Mouse (Mus musculus): ENCODE measurements around the gene Tns1. TPM values are rescaled to one million over a fixed set of nuclear protein-coding genes. Genes with fewer than 3 reads are reported as not detected.
A peak's percentile ranks its signal among the peaks of the same experiment; 100 is the strongest.

Tns1 gene
- polyA plus RNA-seq, 1 experiment = 111 TPM

DNA sequence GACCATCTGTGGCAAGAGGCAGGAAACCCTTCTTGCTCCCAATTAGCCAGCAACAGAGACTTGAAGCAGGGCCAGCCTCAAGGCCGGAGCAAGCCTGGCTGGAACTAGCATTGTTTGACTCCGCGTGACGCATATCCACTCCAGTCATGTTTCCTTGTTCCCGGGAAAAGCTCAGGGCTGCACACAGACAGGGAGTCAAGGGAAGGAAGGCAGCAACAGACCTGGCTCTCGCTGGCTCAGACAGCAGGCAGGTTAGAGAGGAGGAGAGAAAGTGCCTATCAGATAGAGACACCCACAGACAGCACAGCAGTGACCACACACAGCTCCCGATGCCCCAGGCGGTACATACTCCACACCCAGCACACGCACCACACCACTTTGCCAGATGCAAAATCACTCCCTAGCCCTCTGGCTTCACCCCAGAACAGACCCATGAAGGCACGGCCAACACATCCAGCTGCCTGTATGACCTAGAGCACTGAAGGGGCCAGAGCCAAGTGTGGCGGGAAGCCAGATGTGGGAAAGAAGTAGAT lies 96.6 kb downstream of the Tns1 start:
- Histone ChIP-seq H3K4me2 (ENCODE audit: low read depth) (peak overlapping the region; percentile 72), H3ac (ENCODE audit: control insufficient read depth, insufficient read length) (no peak overlapping the region), H3K27me3 (ENCODE audit: control insufficient read depth, insufficient read depth, insufficient read length) (no peaks in the 10 kb centered on the region), H3K4me3 (no peak overlapping the region), H3K36me3 (ENCODE audit: control insufficient read depth, insufficient read depth) (no peaks in the 10 kb centered on the region), H3K79me2 (ENCODE audit: control insufficient read depth, insufficient read depth) (peaks cover 74% of the 10 kb centered on the region)
- TF ChIP-seq TCF3 (IDR thresholded peaks at IDR 0.05; ENCODE audit: insufficient read length, low read depth) = no peak
- TF ChIP-seq E2F4 (IDR thresholded peaks at IDR 0.05; ENCODE audit: insufficient read depth) = no peak
- TF ChIP-seq MYOD1 (IDR thresholded peaks at IDR 0.05; ENCODE audit: control insufficient read depth in 1 of 3, insufficient read length in 2 of 3, low read depth in 2 of 3) = peak in 2 of 3 experiments; percentile 12 to 20
- no peak for TF ChIP-seq POLR2AphosphoS2 (IDR thresholded peaks at IDR 0.05; ENCODE audit: insufficient read length, low read depth)
- TF ChIP-seq CEBPB (IDR thresholded peaks at IDR 0.05; ENCODE audit: insufficient read depth, poor library complexity, severe bottlenecking) = peak; percentile 25; the same call in 1 of the 2 replicates
- no peak for TF ChIP-seq TCF12 (IDR thresholded peaks at IDR 0.05; ENCODE audit: insufficient read depth, poor library complexity, severe bottlenecking)

DNA sequence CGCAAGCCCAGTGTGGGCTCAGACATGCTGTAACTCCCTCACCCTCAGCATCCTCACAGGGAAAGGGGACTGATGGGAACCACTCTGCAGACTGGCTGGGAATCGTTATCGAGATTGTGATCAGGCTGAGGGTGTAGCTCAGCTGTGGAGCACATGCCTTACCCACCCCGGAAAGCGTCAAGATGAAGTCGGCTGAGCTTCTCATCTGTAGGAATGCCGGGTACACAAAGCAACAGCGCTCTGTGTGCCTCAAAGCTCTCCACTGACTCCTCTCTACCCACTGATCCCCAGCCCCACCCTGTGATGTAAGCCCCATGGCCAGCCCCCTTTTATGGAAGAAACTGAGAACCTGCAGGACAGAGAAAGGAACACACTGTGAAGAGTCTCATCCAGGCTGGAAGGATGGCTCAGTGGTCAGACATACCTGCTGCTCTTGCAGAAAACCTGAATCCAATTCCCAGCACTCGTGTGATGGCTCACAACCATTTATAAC lies 97.5 kb downstream of the Tns1 start:
- H3ac ChIP-seq (ENCODE audit: control insufficient read depth, insufficient read length) = no peak overlapping the region
- H3K36me3 ChIP-seq (ENCODE audit: control insufficient read depth, insufficient read depth) = no peaks in the 10 kb centered on the region
- H3K79me2 ChIP-seq (ENCODE audit: control insufficient read depth, insufficient read depth) = peaks cover 74% of the 10 kb centered on the region
- H3K27me3 ChIP-seq (ENCODE audit: control insufficient read depth, insufficient read depth, insufficient read length) = no peaks in the 10 kb centered on the region
- TF ChIP-seq TCF12 (IDR thresholded peaks at IDR 0.05; ENCODE audit: insufficient read depth, poor library complexity, severe bottlenecking) (no peak), SRF (IDR thresholded peaks at IDR 0.05; ENCODE audit: control insufficient read depth, insufficient read length, low read depth) (no peak), TCF3 (IDR thresholded peaks at IDR 0.05; ENCODE audit: insufficient read length, low read depth) (no peak), REST (IDR thresholded peaks at IDR 0.05; ENCODE audit: insufficient read depth, insufficient read length) (no peak), POLR2AphosphoS2 (IDR thresholded peaks at IDR 0.05; ENCODE audit: insufficient read length, low read depth) (no peak), E2F4 (IDR thresholded peaks at IDR 0.05; ENCODE audit: insufficient read depth) (no peak), USF1 (IDR thresholded peaks at IDR 0.05; ENCODE audit: low read depth) (no peak), MYOD1 (IDR thresholded peaks at IDR 0.05; ENCODE audit: control insufficient read depth in 1 of 3, insufficient read length in 2 of 3, low read depth in 2 of 3) (no peak), CEBPB (IDR thresholded peaks at IDR 0.05; ENCODE audit: insufficient read depth, poor library complexity, severe bottlenecking) (no peak), POLR2A (IDR thresholded peaks at IDR 0.05; ENCODE audit: insufficient read length, low read depth) (no peak), MAX (IDR thresholded peaks at IDR 0.05; ENCODE audit: low read depth) (no peak), MYOG (IDR thresholded peaks at IDR 0.05; ENCODE audit: control insufficient read depth in 1 of 3, insufficient read depth in 1 of 3, insufficient read length in 2 of 3, low read depth in 2 of 3) (no peak)
- peak overlapping the region; percentile 72 for H3K4me2 ChIP-seq (ENCODE audit: low read depth)
- H3K4me3 ChIP-seq = no peak overlapping the region

DNA sequence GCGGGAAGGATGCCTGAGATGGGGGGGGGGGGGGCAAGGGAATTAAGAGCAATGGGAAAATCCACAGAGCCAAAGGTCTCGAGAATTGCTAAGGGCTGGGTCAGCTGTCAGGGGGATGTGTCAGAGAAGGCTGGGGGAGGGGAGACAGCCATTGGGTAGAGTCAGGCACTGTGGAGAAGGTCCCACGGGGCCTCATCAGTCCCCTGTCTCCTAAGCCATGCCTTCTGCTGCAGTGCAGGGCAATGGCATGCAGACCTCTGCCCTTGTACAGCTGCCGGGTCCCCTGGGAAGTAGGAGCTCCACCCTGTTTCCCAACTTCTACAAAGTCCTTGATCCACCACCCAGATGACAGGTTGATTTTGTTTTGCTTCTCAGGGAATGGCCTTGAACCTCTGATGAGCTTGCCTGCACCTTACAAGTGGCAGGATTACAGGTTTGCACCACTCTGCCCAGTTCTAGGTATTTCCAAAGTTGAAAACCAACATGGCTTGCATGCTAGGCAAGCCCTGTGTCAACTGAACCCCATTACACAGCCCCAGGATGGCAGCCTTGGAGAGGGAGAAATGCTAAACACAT lies 98.5 kb downstream of the Tns1 start:
- TF ChIP-seq MYOD1 (IDR thresholded peaks at IDR 0.05; ENCODE audit: control insufficient read depth in 1 of 3, insufficient read length in 2 of 3, low read depth in 2 of 3) = peak in 1 of 3 experiments; percentile 15
- no peak for TF ChIP-seq USF1 (IDR thresholded peaks at IDR 0.05; ENCODE audit: low read depth)
- TF ChIP-seq E2F4 (IDR thresholded peaks at IDR 0.05; ENCODE audit: insufficient read depth) = no peak

DNA sequence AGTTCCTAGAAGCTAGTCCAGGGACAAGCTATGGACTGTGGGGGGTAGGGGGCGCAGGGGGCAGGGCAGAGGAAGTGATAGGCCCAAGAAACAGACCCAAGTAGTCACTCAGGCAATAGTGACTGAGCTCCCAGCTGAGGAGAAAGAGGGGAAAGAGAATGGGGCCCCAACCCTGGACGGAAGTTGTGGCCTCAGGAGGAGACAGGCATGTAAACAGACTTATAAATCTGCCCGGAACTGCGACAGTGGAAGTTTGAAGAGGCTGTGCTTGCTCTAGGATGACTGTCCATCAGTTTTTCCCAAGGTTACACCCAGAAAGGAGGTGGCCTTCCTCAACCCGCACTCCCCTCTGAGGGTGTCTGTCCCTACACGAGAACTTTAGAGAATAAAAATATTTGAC lies 99.0 kb downstream of the Tns1 start:
- no peak overlapping the region for H3K4me2 ChIP-seq (ENCODE audit: low read depth)
- H3ac ChIP-seq (ENCODE audit: control insufficient read depth, insufficient read length) = no peak overlapping the region
- peaks cover 74% of the 10 kb centered on the region for H3K79me2 ChIP-seq (ENCODE audit: control insufficient read depth, insufficient read depth)
- TF ChIP-seq SRF (IDR thresholded peaks at IDR 0.05; ENCODE audit: control insufficient read depth, insufficient read length, low read depth) (no peak), TCF3 (IDR thresholded peaks at IDR 0.05; ENCODE audit: insufficient read length, low read depth) (no peak), POLR2A (IDR thresholded peaks at IDR 0.05; ENCODE audit: insufficient read length, low read depth) (no peak), MYOG (IDR thresholded peaks at IDR 0.05; ENCODE audit: control insufficient read depth in 1 of 3, insufficient read depth in 1 of 3, insufficient read length in 2 of 3, low read depth in 2 of 3) (no peak), REST (IDR thresholded peaks at IDR 0.05; ENCODE audit: insufficient read depth, insufficient read length) (no peak), E2F4 (IDR thresholded peaks at IDR 0.05; ENCODE audit: insufficient read depth) (no peak)
- no peaks in the 10 kb centered on the region for H3K27me3 ChIP-seq (ENCODE audit: control insufficient read depth, insufficient read depth, insufficient read length)
- no peak overlapping the region for H3K4me3 ChIP-seq
- H3K36me3 ChIP-seq (ENCODE audit: control insufficient read depth, insufficient read depth) = no peaks in the 10 kb centered on the region

More for the DNA sequence above, 98.5 kb downstream of the Tns1 start:
- no peak overlapping the region for H3ac ChIP-seq (ENCODE audit: control insufficient read depth, insufficient read length)
- peak overlapping the region; percentile 72 for H3K4me2 ChIP-seq (ENCODE audit: low read depth)
- H3K79me2 ChIP-seq (ENCODE audit: control insufficient read depth, insufficient read depth) = peaks cover 74% of the 10 kb centered on the region
- H3K36me3 ChIP-seq (ENCODE audit: control insufficient read depth, insufficient read depth) = no peaks in the 10 kb centered on the region
- no peaks in the 10 kb centered on the region for H3K27me3 ChIP-seq (ENCODE audit: control insufficient read depth, insufficient read depth, insufficient read length)
- no peak overlapping the region for H3K4me3 ChIP-seq

DNA sequence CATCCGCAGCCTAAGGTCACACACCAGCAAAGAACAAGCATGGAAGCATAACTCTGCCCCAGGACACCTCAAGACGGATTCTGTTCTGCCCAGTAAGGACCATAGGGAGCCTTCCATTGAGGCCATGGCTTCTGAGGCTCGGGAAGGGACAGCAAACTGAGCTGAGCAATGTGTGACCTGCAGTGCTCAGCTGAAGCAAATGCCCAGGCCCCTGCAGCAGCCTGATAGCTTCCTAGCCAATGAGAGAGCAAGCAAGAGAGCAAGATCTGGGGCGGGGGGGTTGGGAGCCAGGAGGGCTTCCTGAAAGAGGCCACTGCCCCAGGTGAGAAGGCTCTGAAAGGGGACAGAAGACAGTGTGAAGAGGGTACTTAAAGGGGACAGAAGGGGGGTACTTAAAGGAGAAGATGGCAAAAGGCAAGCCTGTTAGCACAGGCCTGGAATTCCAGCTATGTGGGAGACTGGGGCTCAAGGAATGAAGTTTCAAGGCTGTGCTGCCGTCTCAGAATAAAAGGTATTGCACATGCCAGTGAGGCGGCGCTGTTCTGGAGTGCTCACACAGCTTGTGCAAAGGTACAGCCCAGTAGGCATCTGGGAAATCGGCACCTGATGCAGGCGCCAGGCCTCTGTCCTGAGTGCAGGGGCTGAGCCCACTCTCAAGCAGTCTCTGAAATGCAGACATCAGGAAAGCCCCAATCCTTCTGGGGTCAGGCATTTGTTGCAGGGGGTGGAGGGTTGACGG lies 99.6 kb downstream of the Tns1 start:
- Histone ChIP-seq H3K27me3 (ENCODE audit: control insufficient read depth, insufficient read depth, insufficient read length) (no peaks in the 10 kb centered on the region), H3K4me3 (no peak overlapping the region), H3K79me2 (ENCODE audit: control insufficient read depth, insufficient read depth) (peaks cover 76% of the 10 kb centered on the region), H3ac (ENCODE audit: control insufficient read depth, insufficient read length) (no peak overlapping the region), H3K4me2 (ENCODE audit: low read depth) (no peak overlapping the region), H3K36me3 (ENCODE audit: control insufficient read depth, insufficient read depth) (no peaks in the 10 kb centered on the region)
- TF ChIP-seq MYOD1 (IDR thresholded peaks at IDR 0.05; ENCODE audit: control insufficient read depth in 1 of 3, insufficient read length in 2 of 3, low read depth in 2 of 3) = no peak
- no peak for TF ChIP-seq POLR2A (IDR thresholded peaks at IDR 0.05; ENCODE audit: insufficient read length, low read depth)
- TF ChIP-seq USF1 (IDR thresholded peaks at IDR 0.05; ENCODE audit: low read depth) = no peak
- no peak for TF ChIP-seq MAX (IDR thresholded peaks at IDR 0.05; ENCODE audit: low read depth)
- no peak for TF ChIP-seq CEBPB (IDR thresholded peaks at IDR 0.05; ENCODE audit: insufficient read depth, poor library complexity, severe bottlenecking)
- no peak for TF ChIP-seq MYOG (IDR thresholded peaks at IDR 0.05; ENCODE audit: control insufficient read depth in 1 of 3, insufficient read depth in 1 of 3, insufficient read length in 2 of 3, low read depth in 2 of 3)
- no peak for TF ChIP-seq REST (IDR thresholded peaks at IDR 0.05; ENCODE audit: insufficient read depth, insufficient read length)
- no peak for TF ChIP-seq TCF3 (IDR thresholded peaks at IDR 0.05; ENCODE audit: insufficient read length, low read depth)
- no peak for TF ChIP-seq TCF12 (IDR thresholded peaks at IDR 0.05; ENCODE audit: insufficient read depth, poor library complexity, severe bottlenecking)
- TF ChIP-seq POLR2AphosphoS2 (IDR thresholded peaks at IDR 0.05; ENCODE audit: insufficient read length, low read depth) = no peak
- TF ChIP-seq SRF (IDR thresholded peaks at IDR 0.05; ENCODE audit: control insufficient read depth, insufficient read length, low read depth) = no peak
- TF ChIP-seq E2F4 (IDR thresholded peaks at IDR 0.05; ENCODE audit: insufficient read depth) = no peak
